Mouse (Mus musculus) hindbrain, embryonic 13.5 days (tissue): ENCODE results near the gene Cfl1. TPM values are rescaled to one million over a fixed set of nuclear protein-coding genes. Genes with fewer than 3 reads are reported as not detected.

Experiments
- ATAC-seq: fragments of 200-750 bp; cut with Nextera tagmentation; 2 replicates; pipeline ENCODE4 v1.8.0; 2017; ENCODE audit warnings: moderate TSS enrichment; ENCODE audit not compliant: low FRiP score
- H3K27ac ChIP-seq: fragments of 300-500 bp; sonication (generic); 2 replicates; pipeline ENCODE4 v1.5.1; 2015; ENCODE audit warnings: inconsistent platforms, mild to moderate bottlenecking, moderate library complexity
- H3K27me3 ChIP-seq: fragments of 300-500 bp; sonication (generic); 2 replicates; pipeline ENCODE4 v1.6.1; 2015; ENCODE audit warnings: mild to moderate bottlenecking, inconsistent platforms
- H3K36me3 ChIP-seq: fragments of 300-500 bp; sonication (generic); 2 replicates; pipeline ENCODE4 v1.6.1; 2015; ENCODE audit warnings: mild to moderate bottlenecking, inconsistent platforms
- H3K4me1 ChIP-seq: fragments of 300-500 bp; sonication (generic); replicated peaks from 2 replicates; pipeline ENCODE4 v1.6.1; 2015; ENCODE audit warnings: inconsistent platforms
- H3K4me2 ChIP-seq: fragments of 300-500 bp; sonication (generic); 2 replicates; pipeline ENCODE4 v1.6.1; 2015; ENCODE audit warnings: inconsistent platforms, mild to moderate bottlenecking, moderate library complexity
- H3K4me3 ChIP-seq: fragments of 300-500 bp; sonication (generic); 2 replicates; pipeline ENCODE4 v1.5.1; 2015; ENCODE audit warnings: mild to moderate bottlenecking, inconsistent platforms
- H3K9ac ChIP-seq: fragments of 300-500 bp; sonication (generic); 2 replicates; pipeline ENCODE4 v1.6.1; 2015; ENCODE audit warnings: mild to moderate bottlenecking, inconsistent platforms
- H3K9me3 ChIP-seq: fragments of 300-500 bp; sonication (generic); 2 replicates; pipeline ENCODE4 v1.6.1; 2016; ENCODE audit warnings: inconsistent platforms
- whole genome bisulfite sequencing: fragments of 180-500 bp; shearing (Covaris S2); methylation state at CpG from one replicate; pipeline ENCODE4 v1.1.7; 2015; 5-methylcytosine and 5-hydroxymethylcytosine counted together
- polyA plus RNA-seq: library from polyadenylated mRNA; unstranded; fragments of >200 nt; fragmentation: Nextera tagmentation; extraction: Ambion mirVana; gene quantifications from 2 replicates; pipeline ENCODE4 v1.2.1, GENCODE M21; 2015

The Cfl1 gene
- polyA plus RNA-seq, 1 experiment from 2014 or later = 3,676 TPM

- Histone ChIP-seq H3K4me2 (no peak overlapping the region), H3K4me3 (no peak overlapping the region), H3K27ac (no peak overlapping the region), H3K4me1 (peaks cover 18% of the 10 kb centered on the region), H3K9me3 (no peaks in the 10 kb centered on the region), H3K9ac (no peak overlapping the region), H3K36me3 (peaks cover 70% of the 10 kb centered on the region), H3K27me3 (no peaks in the 10 kb centered on the region)
- WGBS = 86% methylated on average over 12 of the region's 12 CpGs
- no peak for ATAC-seq
Observed at GRCm38 (mm10) chr19:5495353-5496051, 5.2 kb downstream of the Cfl1 start.

GRCm38 (mm10) chr19:5496052-5496370 is 5.8 kb downstream of the Cfl1 start:
- Histone ChIP-seq H3K9me3 (no peaks in the 10 kb centered on the region), H3K9ac (no peak overlapping the region), H3K4me3 (no peak overlapping the region), H3K4me2 (no peak overlapping the region), H3K4me1 (peaks cover 18% of the 10 kb centered on the region), H3K27me3 (no peaks in the 10 kb centered on the region), H3K27ac (no peak overlapping the region), H3K36me3 (peaks cover 70% of the 10 kb centered on the region)
- ATAC-seq = no peak
- WGBS = 91% methylated on average over 16 of the region's 16 CpGs

DNA sequence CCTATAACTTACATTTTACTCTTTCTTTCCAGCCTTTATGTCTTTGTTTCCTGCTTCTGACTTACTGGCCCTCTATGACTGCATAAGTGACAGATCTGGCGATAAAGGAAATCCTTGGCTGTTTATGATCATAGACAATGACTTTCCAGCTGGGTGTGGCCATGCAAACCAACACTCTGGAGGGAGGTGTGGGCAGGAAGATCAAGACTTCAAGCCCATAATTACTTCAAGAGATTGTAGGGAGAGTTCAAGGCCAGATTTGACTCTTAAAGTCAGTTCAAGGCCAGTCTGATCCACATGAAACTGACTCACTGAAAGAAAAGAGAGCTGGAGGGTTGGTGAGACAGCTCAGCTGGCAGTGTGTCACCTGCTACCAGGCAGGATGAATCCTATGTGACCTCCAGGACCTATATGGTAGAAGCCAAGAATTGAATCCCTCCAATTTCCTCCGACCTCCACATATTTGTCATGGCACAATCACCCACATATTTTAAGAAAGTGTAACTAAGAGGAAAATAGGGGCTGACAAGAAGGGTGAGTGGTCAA is 10.1 kb downstream of the Cfl1 start:
- WGBS = 91% methylated on average over 2 of the region's 2 CpGs
- Histone ChIP-seq H3K9me3 (no peaks in the 10 kb centered on the region), H3K4me2 (no peak overlapping the region), H3K27ac (no peak overlapping the region), H3K36me3 (peaks cover 49% of the 10 kb centered on the region), H3K9ac (no peak overlapping the region), H3K4me1 (no peaks in the 10 kb centered on the region; the same call in 1 of the 2 replicates), H3K4me3 (no peak overlapping the region), H3K27me3 (no peaks in the 10 kb centered on the region)
- no peak for ATAC-seq

GRCm38 (mm10) chr19:5503687-5504086 is 13.4 kb downstream of the Cfl1 start, which contains the start of gene 1700020D05Rik:
TSS of gene 1700020D05Rik (minus strand) at chr19:5503787.
- Histone ChIP-seq H3K9ac (no peak within 1 kb of the TSS), H3K4me1 (no peaks in the 10 kb centered on the region; the same call in 1 of the 2 replicates), H3K36me3 (peaks cover 16% of the 10 kb centered on the region), H3K9me3 (no peaks in the 10 kb centered on the region), H3K27me3 (no peaks in the 10 kb centered on the region), H3K4me3 (no peak within 1 kb of the TSS), H3K27ac (no peak within 1 kb of the TSS), H3K4me2 (no peak within 1 kb of the TSS)
- 53% methylated on average over 17 of the region's 17 CpGs for WGBS
- ATAC-seq = no peak

- H3K4me1 ChIP-seq = peaks cover 32% of the 10 kb centered on the region
- H3K9ac ChIP-seq = peak within 1 kb of the TSS; percentile 81
- H3K27ac ChIP-seq = peak within 1 kb of the TSS; percentile 87
- H3K4me2 ChIP-seq = peak within 1 kb of the TSS; percentile 80
- H3K9me3 ChIP-seq = no peaks in the 10 kb centered on the region
- peak; percentile 99 for ATAC-seq
- H3K36me3 ChIP-seq = no peaks in the 10 kb centered on the region
- 5% methylated on average over 43 of the region's 47 CpGs for WGBS
- H3K4me3 ChIP-seq = peak within 1 kb of the TSS; percentile 53
- H3K27me3 ChIP-seq = no peaks in the 10 kb centered on the region
Observed at GRCm38 (mm10) chr19:5510031-5511026, 20.1 kb downstream of the Cfl1 start, which contains the start of gene Snx32. TSS of gene Snx32 (minus strand) at chr19:5510538.

GRCm38 (mm10) chr19:5511074-5511632 is 20.9 kb downstream of the Cfl1 start:
- 52% methylated on average over 15 of the region's 15 CpGs for WGBS
- H3K4me1 ChIP-seq = peaks cover 32% of the 10 kb centered on the region
- no peaks in the 10 kb centered on the region for H3K36me3 ChIP-seq
- no peaks in the 10 kb centered on the region for H3K9me3 ChIP-seq
- ATAC-seq = no peak
- H3K4me2 ChIP-seq = peak overlapping the region; percentile 80
- 0 out of 2 replicates have a peak overlapping the region, but pooled peaks have one; percentile 44 for H3K27ac ChIP-seq
- H3K9ac ChIP-seq = peak overlapping the region; percentile 70
- peak overlapping the region; percentile 53 for H3K4me3 ChIP-seq
- no peaks in the 10 kb centered on the region for H3K27me3 ChIP-seq

GRCm38 (mm10) chr19:5512091-5513004 is 22.1 kb downstream of the Cfl1 start:
- peaks cover 32% of the 10 kb centered on the region for H3K4me1 ChIP-seq
- H3K9ac ChIP-seq = no peak overlapping the region
- no peaks in the 10 kb centered on the region for H3K9me3 ChIP-seq
- 85% methylated on average over 12 of the region's 12 CpGs for WGBS
- no peak for ATAC-seq
- H3K4me3 ChIP-seq = no peak overlapping the region
- no peaks in the 10 kb centered on the region for H3K27me3 ChIP-seq
- no peak overlapping the region for H3K27ac ChIP-seq
- H3K36me3 ChIP-seq = no peaks in the 10 kb centered on the region
- no peak overlapping the region for H3K4me2 ChIP-seq

GRCm38 (mm10) chr19:5513005-5513349 is 22.7 kb downstream of the Cfl1 start:
- no peaks in the 10 kb centered on the region for H3K9me3 ChIP-seq
- H3K4me1 ChIP-seq = peaks cover 32% of the 10 kb centered on the region
- ATAC-seq = no peak
- H3K36me3 ChIP-seq = no peaks in the 10 kb centered on the region
- H3K27me3 ChIP-seq = no peaks in the 10 kb centered on the region
- no peak overlapping the region for H3K4me2 ChIP-seq
- H3K9ac ChIP-seq = no peak overlapping the region
- 86% methylated on average over 3 of the region's 3 CpGs for WGBS
- H3K4me3 ChIP-seq = no peak overlapping the region
- H3K27ac ChIP-seq = no peak overlapping the region

DNA sequence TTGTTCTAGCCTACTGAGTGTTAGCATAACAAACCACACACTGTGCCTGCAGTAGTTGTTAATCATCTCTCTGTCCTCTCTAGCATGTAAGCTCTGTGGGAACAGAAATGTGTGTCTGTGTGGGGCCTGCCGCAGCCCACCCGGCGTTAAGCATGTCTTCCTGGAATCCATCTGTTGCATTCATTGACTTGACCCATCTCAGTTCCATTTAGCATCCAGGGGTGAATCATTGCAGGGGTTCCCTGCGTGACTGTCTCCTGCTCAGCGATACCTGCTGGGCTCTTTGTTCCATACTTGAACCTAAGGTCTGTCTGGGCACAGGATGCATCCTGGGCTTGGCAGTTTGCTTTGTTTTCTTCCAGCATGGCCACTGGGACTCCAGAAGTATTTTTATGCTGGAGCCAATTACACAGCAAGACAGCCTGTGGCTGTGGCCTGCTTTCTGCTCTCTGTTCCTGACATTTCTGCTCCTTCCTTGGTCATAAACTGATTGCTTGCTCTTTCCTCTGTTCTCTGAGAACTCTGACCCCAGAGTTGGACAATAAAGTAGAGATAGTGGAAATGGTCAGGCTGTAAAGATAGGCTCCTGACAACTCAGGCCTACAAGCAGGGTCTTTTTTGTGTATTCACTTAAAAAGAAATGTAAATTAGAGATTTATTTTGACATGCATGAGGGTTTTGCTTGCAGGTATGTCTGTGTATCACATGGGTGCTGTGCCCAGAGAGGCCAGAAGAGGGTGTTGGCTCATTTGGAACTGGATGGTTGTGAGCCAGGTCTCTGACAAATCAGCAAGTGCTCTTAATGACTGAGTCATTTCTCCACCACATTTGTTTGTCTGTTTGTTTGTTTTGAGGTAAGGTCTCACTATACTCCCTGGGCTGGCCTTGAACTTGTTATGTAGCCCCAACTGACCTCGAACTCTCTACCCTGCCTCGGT is 25.9 kb downstream of the Cfl1 start:
- no peaks in the 10 kb centered on the region for H3K36me3 ChIP-seq
- no peak overlapping the region for H3K27ac ChIP-seq
- 72% methylated on average over 7 of the region's 7 CpGs for WGBS
- H3K4me1 ChIP-seq = peaks cover 16% of the 10 kb centered on the region
- H3K4me2 ChIP-seq = no peak overlapping the region
- H3K9ac ChIP-seq = no peak overlapping the region
- no peaks in the 10 kb centered on the region for H3K9me3 ChIP-seq
- no peaks in the 10 kb centered on the region for H3K27me3 ChIP-seq
- H3K4me3 ChIP-seq = no peak overlapping the region
- ATAC-seq = no peak

DNA sequence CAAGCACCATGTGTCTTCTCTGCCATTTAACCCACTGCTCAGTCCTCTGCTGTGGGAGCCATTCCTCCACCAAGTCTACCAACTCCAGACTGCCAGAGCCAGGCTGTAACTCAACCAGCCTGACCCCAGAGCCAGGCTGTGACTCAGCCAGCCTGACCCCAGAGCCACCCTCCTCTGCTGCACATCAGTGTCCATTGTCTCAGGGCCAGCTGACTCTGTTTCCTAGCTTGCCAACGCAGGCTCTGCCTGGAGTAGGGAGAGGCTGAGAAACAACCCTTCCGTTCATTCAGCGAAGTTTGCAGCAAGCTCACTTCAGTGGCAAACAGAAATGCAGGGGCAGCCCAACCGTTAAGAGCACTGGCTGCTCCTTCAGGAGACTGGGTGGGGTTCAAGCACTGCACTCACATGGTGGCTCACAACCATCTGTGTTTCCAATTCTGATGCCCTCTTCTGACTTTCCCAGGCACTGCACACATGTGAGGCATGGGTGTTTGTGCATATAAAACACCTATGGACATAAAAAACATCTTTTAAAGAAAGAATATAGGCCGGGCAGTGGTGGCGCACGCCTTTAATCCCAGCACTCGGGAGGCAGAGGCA is 26.8 kb downstream of the Cfl1 start:
- Histone ChIP-seq H3K4me3 (no peak overlapping the region), H3K4me2 (no peak overlapping the region), H3K36me3 (no peaks in the 10 kb centered on the region), H3K27me3 (no peaks in the 10 kb centered on the region), H3K27ac (no peak overlapping the region), H3K4me1 (peaks cover 7% of the 10 kb centered on the region), H3K9ac (no peak overlapping the region), H3K9me3 (no peaks in the 10 kb centered on the region)
- no peak for ATAC-seq
- 80% methylated on average over 8 of the region's 8 CpGs for WGBS
